Mouse (Mus musculus): ENCODE measurements around the gene Purb. TPM values are rescaled to one million over a fixed set of nuclear protein-coding genes. Genes with fewer than 3 reads are reported as not detected.
"Not testable (repeated sequence)": the region's sequence is repeated elsewhere in the genome, so short reads cannot be mapped to it uniquely, and the experiment has no call there.

The Purb gene
- polyA plus RNA-seq, 1 experiment, result 6.3 TPM

GRCm38 (mm10) chr11:6472076-6472475, 3.6 kb downstream of the Purb start:
- no peak overlapping the region for H3K27ac ChIP-seq (ENCODE audit: insufficient read depth, low read length)
- TF ChIP-seq POLR2A (IDR thresholded peaks at IDR 0.05; ENCODE audit: low read depth, low read length) (no peak), CTCF (IDR thresholded peaks at IDR 0.05; ENCODE audit: extremely low read depth, insufficient read depth, insufficient read length, insufficient replicate concordance) (no peak)
- H3K36me3 ChIP-seq (ENCODE audit: control insufficient read depth, insufficient read depth, low read length), result peaks cover 7% of the 10 kb centered on the region

GRCm38 (mm10) chr11:6471493-6471892, 4.2 kb downstream of the Purb start:
- WGBS, result 0% methylated on average over 1 of the region's 1 CpGs

More at GRCm38 (mm10) chr11:6472076-6472475, 3.6 kb downstream of the Purb start:
- peak overlapping the region; percentile 18; the same call in 1 of the 2 replicates for H3K4me3 ChIP-seq (ENCODE audit: extremely low read depth, insufficient read depth, insufficient read length)
- DNase-seq (ENCODE audit: low read depth in 1 of 2, low spot score in 2 of 2), result no peak
- H3K27me3 ChIP-seq (ENCODE audit: control insufficient read depth, insufficient read depth, low read length), result peaks cover 1% of the 10 kb centered on the region; the same call in 1 of the 2 replicates
- peaks cover 6% of the 10 kb centered on the region; the same call in 1 of the 2 replicates for H3K4me1 ChIP-seq (ENCODE audit: control insufficient read depth, insufficient read depth, insufficient read length)

GRCm38 (mm10) chr11:6471054-6471453, 4.7 kb downstream of the Purb start:
- H3K27me3 ChIP-seq (ENCODE audit: control insufficient read depth, insufficient read depth, low read length), result 0 out of 2 replicates have a peak, but pooled peaks cover 1% of the 10 kb centered on the region
- no peak overlapping the region for H3K4me3 ChIP-seq (ENCODE audit: extremely low read depth, insufficient read depth, insufficient read length)
- DNase-seq (ENCODE audit: low read depth in 1 of 2, low spot score in 2 of 2), result no peak
- no peak overlapping the region for H3K27ac ChIP-seq (ENCODE audit: insufficient read depth, low read length)
- H3K4me1 ChIP-seq (ENCODE audit: control insufficient read depth, insufficient read depth, insufficient read length), result peaks cover 6% of the 10 kb centered on the region; the same call in 1 of the 2 replicates
- no peak for TF ChIP-seq POLR2A (IDR thresholded peaks at IDR 0.05; ENCODE audit: low read depth, low read length)
- TF ChIP-seq CTCF (IDR thresholded peaks at IDR 0.05; ENCODE audit: extremely low read depth, insufficient read depth, insufficient read length, insufficient replicate concordance), result no peak
- H3K36me3 ChIP-seq (ENCODE audit: control insufficient read depth, insufficient read depth, low read length), result peaks cover 9% of the 10 kb centered on the region
- WGBS, result 75% methylated on average over 2 of the region's 2 CpGs

More at GRCm38 (mm10) chr11:6471493-6471892, 4.2 kb downstream of the Purb start:
- H3K27ac ChIP-seq (ENCODE audit: insufficient read depth, low read length), result peak overlapping the region; percentile 9; the same call in 1 of the 2 replicates
- no peak for DNase-seq (ENCODE audit: low read depth in 1 of 2, low spot score in 2 of 2)
- peaks cover 6% of the 10 kb centered on the region; the same call in 1 of the 2 replicates for H3K4me1 ChIP-seq (ENCODE audit: control insufficient read depth, insufficient read depth, insufficient read length)
- H3K4me3 ChIP-seq (ENCODE audit: extremely low read depth, insufficient read depth, insufficient read length), result no peak overlapping the region
- no peak for TF ChIP-seq CTCF (IDR thresholded peaks at IDR 0.05; ENCODE audit: extremely low read depth, insufficient read depth, insufficient read length, insufficient replicate concordance)
- no peak for TF ChIP-seq POLR2A (IDR thresholded peaks at IDR 0.05; ENCODE audit: low read depth, low read length)
- H3K36me3 ChIP-seq (ENCODE audit: control insufficient read depth, insufficient read depth, low read length), result peaks cover 7% of the 10 kb centered on the region
- H3K27me3 ChIP-seq (ENCODE audit: control insufficient read depth, insufficient read depth, low read length), result 0 out of 2 replicates have a peak, but pooled peaks cover 1% of the 10 kb centered on the region

GRCm38 (mm10) chr11:6468541-6468940, 7.2 kb downstream of the Purb start:
- no peak for DNase-seq (ENCODE audit: low read depth in 1 of 2, low spot score in 2 of 2)
- peaks cover 3% of the 10 kb centered on the region for H3K36me3 ChIP-seq (ENCODE audit: control insufficient read depth, insufficient read depth, low read length)
- peaks cover 4% of the 10 kb centered on the region; the same call in 1 of the 2 replicates for H3K4me1 ChIP-seq (ENCODE audit: control insufficient read depth, insufficient read depth, insufficient read length)
- 68% methylated on average over 2 of the region's 2 CpGs for WGBS
- TF ChIP-seq POLR2A (IDR thresholded peaks at IDR 0.05; ENCODE audit: low read depth, low read length), result no peak
- no peak for TF ChIP-seq CTCF (IDR thresholded peaks at IDR 0.05; ENCODE audit: extremely low read depth, insufficient read depth, insufficient read length, insufficient replicate concordance)
- no peak overlapping the region for H3K4me3 ChIP-seq (ENCODE audit: extremely low read depth, insufficient read depth, insufficient read length)
- H3K27ac ChIP-seq (ENCODE audit: insufficient read depth, low read length), result no peak overlapping the region
- no peaks in the 10 kb centered on the region for H3K27me3 ChIP-seq (ENCODE audit: control insufficient read depth, insufficient read depth, low read length)

- 19% methylated on average over 4 of the region's 4 CpGs for WGBS
- TF ChIP-seq POLR2A (IDR thresholded peaks at IDR 0.05; ENCODE audit: low read depth, low read length) (no peak), CTCF (IDR thresholded peaks at IDR 0.05; ENCODE audit: extremely low read depth, insufficient read depth, insufficient read length, insufficient replicate concordance) (peak; percentile 44; the same call in 1 of the 2 replicates)
- no peak overlapping the region for H3K27ac ChIP-seq (ENCODE audit: insufficient read depth, low read length)
- peaks cover 3% of the 10 kb centered on the region for H3K36me3 ChIP-seq (ENCODE audit: control insufficient read depth, insufficient read depth, low read length)
- peak; percentile 61 to 72 for DNase-seq (ENCODE audit: low read depth in 1 of 2, low spot score in 2 of 2)
- H3K4me3 ChIP-seq (ENCODE audit: extremely low read depth, insufficient read depth, insufficient read length), result no peak overlapping the region
- no peaks in the 10 kb centered on the region for H3K27me3 ChIP-seq (ENCODE audit: control insufficient read depth, insufficient read depth, low read length)
- H3K4me1 ChIP-seq (ENCODE audit: control insufficient read depth, insufficient read depth, insufficient read length), result 0 out of 2 replicates have a peak, but pooled peaks cover 2% of the 10 kb centered on the region
Measured at GRCm38 (mm10) chr11:6465122-6465521, 10.6 kb downstream of the Purb start.

GRCm38 (mm10) chr11:6463159-6463837, 12.4 kb downstream of the Purb start:
- DNase-seq (ENCODE audit: low read depth in 1 of 2, low spot score in 2 of 2), result no peak

GRCm38 (mm10) chr11:6456083-6456482, 19.6 kb downstream of the Purb start:
- Histone ChIP-seq H3K27ac (ENCODE audit: insufficient read depth, low read length) (no peak overlapping the region), H3K27me3 (ENCODE audit: control insufficient read depth, insufficient read depth, low read length) (no peaks in the 10 kb centered on the region), H3K36me3 (ENCODE audit: control insufficient read depth, insufficient read depth, low read length) (no peaks in the 10 kb centered on the region), H3K4me3 (ENCODE audit: extremely low read depth, insufficient read depth, insufficient read length) (no peak overlapping the region), H3K4me1 (ENCODE audit: control insufficient read depth, insufficient read depth, insufficient read length) (no peaks in the 10 kb centered on the region)
- no peak for DNase-seq (ENCODE audit: low read depth in 1 of 2, low spot score in 2 of 2)
- TF ChIP-seq CTCF (IDR thresholded peaks at IDR 0.05; ENCODE audit: extremely low read depth, insufficient read depth, insufficient read length, insufficient replicate concordance) (no peak), POLR2A (IDR thresholded peaks at IDR 0.05; ENCODE audit: low read depth, low read length) (no peak)
- WGBS, result 72% methylated on average over 6 of the region's 6 CpGs

More at GRCm38 (mm10) chr11:6463159-6463837, 12.4 kb downstream of the Purb start:
- no peak for TF ChIP-seq POLR2A (IDR thresholded peaks at IDR 0.05; ENCODE audit: low read depth, low read length)
- TF ChIP-seq CTCF (IDR thresholded peaks at IDR 0.05; ENCODE audit: extremely low read depth, insufficient read depth, insufficient read length, insufficient replicate concordance), result no peak
- no peaks in the 10 kb centered on the region for H3K4me1 ChIP-seq (ENCODE audit: control insufficient read depth, insufficient read depth, insufficient read length)
- peaks cover 2% of the 10 kb centered on the region for H3K36me3 ChIP-seq (ENCODE audit: control insufficient read depth, insufficient read depth, low read length)
- WGBS, result 70% methylated on average over 6 of the region's 6 CpGs
- H3K27me3 ChIP-seq (ENCODE audit: control insufficient read depth, insufficient read depth, low read length), result no peaks in the 10 kb centered on the region
- no peak overlapping the region; the same call in none of the 2 replicates for H3K27ac ChIP-seq (ENCODE audit: insufficient read depth, low read length)
- no peak overlapping the region for H3K4me3 ChIP-seq (ENCODE audit: extremely low read depth, insufficient read depth, insufficient read length)

- H3K27ac ChIP-seq (ENCODE audit: insufficient read depth, low read length); H3K27me3 ChIP-seq (ENCODE audit: control insufficient read depth, insufficient read depth, low read length); DNase-seq (ENCODE audit: low read depth in 1 of 2, low spot score in 2 of 2); H3K4me1 ChIP-seq (ENCODE audit: control insufficient read depth, insufficient read depth, insufficient read length); H3K4me3 ChIP-seq (ENCODE audit: extremely low read depth, insufficient read depth, insufficient read length); H3K36me3 ChIP-seq (ENCODE audit: control insufficient read depth, insufficient read depth, low read length): not testable (repeated sequence)
- whole genome bisulfite sequencing, result 88% methylated on average over 5 of the region's 5 CpGs
Measured at GRCm38 (mm10) chr11:6448155-6448554, 27.6 kb downstream of the Purb start.
